Mouse (Mus musculus) central nervous system, embryonic 14 days (tissue): ENCODE measurements around the gene Tnpo1. TPM values are rescaled to one million over a fixed set of nuclear protein-coding genes. Genes with fewer than 3 reads are reported as not detected.

Experiments
- polyA plus RNA-seq: library from polyadenylated mRNA; depleted of rRNA; stranded (reverse); fragments of >200 nt; gene quantifications from 2 replicates; pipeline ENCODE4 v1.2.3, GENCODE M21; 2012; rRNA removed

Gene Tnpo1
- polyA plus RNA-seq, result 53.8 and 60.4 TPM in 2 replicates

DNA sequence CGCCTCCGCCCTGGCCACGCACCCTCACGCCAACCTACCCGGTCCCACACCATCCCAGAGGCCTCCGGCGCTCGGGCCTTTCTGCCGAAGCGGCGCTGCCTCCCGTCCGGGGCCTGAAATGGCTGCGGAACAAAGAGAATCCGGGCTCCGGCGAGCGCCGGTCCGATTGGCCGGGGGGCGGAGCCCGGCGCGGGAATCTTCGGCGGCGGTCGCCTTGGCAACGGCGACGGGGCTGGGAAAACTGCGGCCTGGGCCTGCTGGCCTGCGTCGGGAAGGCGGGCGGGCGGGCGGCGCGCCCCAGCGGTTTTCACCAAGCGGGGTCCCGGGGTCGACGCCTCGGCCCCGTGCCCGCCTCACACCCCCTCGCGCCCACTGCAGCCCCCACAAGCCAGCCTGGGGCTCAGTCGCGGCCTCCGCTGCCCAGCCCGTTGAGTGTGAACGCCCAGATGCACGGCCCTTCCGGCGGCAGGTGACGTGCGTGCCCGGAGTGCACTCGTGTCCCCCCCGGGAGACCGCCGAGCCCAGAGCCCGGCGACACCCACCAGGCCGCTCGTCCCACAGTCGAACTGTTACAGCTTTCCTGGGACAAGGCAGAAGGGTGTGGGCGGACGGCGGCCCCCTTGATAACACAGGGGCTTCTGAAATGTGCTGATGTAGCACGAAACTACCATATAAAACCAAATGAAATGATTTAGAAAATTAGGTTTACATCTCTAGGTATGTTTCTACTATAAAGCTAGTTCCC, at the start of gene Tnpo1:
Tnpo1 (minus strand) TSS at position 172 of the 745 bp plus-strand sequence.

DNA sequence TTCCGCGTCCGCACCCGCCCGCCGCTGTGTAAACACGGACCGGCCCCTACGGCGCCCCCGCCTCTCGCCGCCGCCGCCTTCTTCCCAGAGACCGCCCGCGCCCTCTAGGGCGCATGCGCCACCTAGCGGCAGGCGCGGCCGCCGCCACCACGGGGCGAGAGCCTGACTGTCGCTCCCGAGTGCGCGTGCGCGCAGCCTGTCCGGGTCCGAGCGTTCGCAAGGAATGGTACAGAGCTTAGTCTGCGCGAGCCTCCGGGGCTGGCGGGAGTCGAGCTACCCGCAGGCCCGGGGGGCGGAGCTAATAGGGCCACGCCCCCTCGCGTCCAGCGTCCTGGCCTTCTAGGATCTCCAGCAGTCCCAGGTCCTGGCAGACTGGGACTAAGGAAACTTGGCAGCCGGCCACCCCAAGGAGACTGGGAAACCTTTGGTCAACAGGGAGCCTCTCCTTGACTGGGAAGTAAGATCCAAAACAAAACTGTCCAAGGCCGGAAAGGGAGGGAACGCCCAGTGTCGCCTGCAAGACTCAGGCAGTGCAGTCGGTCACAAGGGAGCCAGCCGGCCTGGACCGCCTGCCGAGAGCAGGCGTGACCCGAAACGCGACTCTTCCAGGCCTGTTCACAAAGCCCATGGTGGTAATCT, 110.9 kb downstream of the Tnpo1 start, which contains the start of gene Fcho2:
Fcho2 (minus strand) TSS at position 303 of the 639 bp plus-strand sequence.

Other genes starting within 250 kb of the Tnpo1 start
- gene Tmem171, start 231.6 kb downstream of the Tnpo1 start, polyA plus RNA-seq, result 0.09 and 0.24 TPM in 2 replicates
- 28.7 and 30.6 TPM in 2 replicates for gene Fcho2, start 110.9 kb downstream of the Tnpo1 start, polyA plus RNA-seq
- gene 1700024P04Rik, start 58.2 kb upstream of the Tnpo1 start, polyA plus RNA-seq, result not detected in 2 replicates